Comparison of ENCODE assay signal across 19 mouse cellular contexts in genomic region chr14:18379841-18380240, GRCm38 (mm10).
"Had no signal": no experiment of that assay in that cellular context is flagged by ENCODE, and none has a peak within 500 bp of the region (broad histone marks: within the 10 kb centered on the region; RNA-seq: fewer than 3 reads in every experiment).

No protein-coding gene starts in this region.

- DNase-seq: kidney, adult 18-20 months; kidney, postnatal 25 days; layer of hippocampus, adult 9-11 months; liver, postnatal 0 days; lung, embryonic 14.5 days; retina, postnatal 1 day; right cerebral cortex, postnatal 25 days; thymus, adult 18-20 months; thymus, postnatal 36 days had no signal

- H3K27ac ChIP-seq: kidney, postnatal 0 days; layer of hippocampus, adult 2 months; limb, embryonic 15.5 days; liver, embryonic 14.5 days; macrophage; midbrain, embryonic 12.5 days; midbrain, embryonic 15.5 days; neural tube, embryonic 12.5 days had no signal

- H3K36me3 ChIP-seq: limb, embryonic 15.5 days; midbrain, embryonic 12.5 days; midbrain, embryonic 15.5 days; neural tube, embryonic 12.5 days had no signal

- H3K9me3 ChIP-seq: limb, embryonic 15.5 days; midbrain, embryonic 12.5 days; midbrain, embryonic 15.5 days; neural tube, embryonic 12.5 days had no signal

- ATAC-seq: liver, postnatal 0 days; lung, postnatal 0 days; midbrain, embryonic 15.5 days had no signal

- H3K4me1 ChIP-seq: limb, embryonic 15.5 days; midbrain, embryonic 12.5 days; midbrain, embryonic 15.5 days; neural tube, embryonic 12.5 days had no signal

- H3K27me3 ChIP-seq: limb, embryonic 15.5 days; midbrain, embryonic 12.5 days; midbrain, embryonic 15.5 days; neural tube, embryonic 12.5 days had no signal

- H3K4me3 ChIP-seq: layer of hippocampus, adult 2 months; limb, embryonic 15.5 days; midbrain, embryonic 12.5 days; midbrain, embryonic 15.5 days; neural tube, embryonic 12.5 days had no signal

- H3K9ac ChIP-seq: limb, embryonic 15.5 days; liver, embryonic 14.5 days; liver, postnatal 0 days; lung, embryonic 14.5 days; midbrain, embryonic 12.5 days; midbrain, embryonic 15.5 days; neural tube, embryonic 12.5 days had no signal

- H3K4me2 ChIP-seq: limb, embryonic 15.5 days; liver, embryonic 11.5 days; lung, embryonic 14.5 days; midbrain, embryonic 12.5 days; midbrain, embryonic 15.5 days; neural tube, embryonic 12.5 days had no signal
